Mouse (Mus musculus): ENCODE results near the gene Peg3. TPM values are rescaled to one million over a fixed set of nuclear protein-coding genes. Genes with fewer than 3 reads are reported as not detected.

The Peg3 gene
- polyA plus RNA-seq, 1 experiment: 1.7 TPM

GRCm38 (mm10) chr7:6765240-6765639 is 35.0 kb upstream of the Peg3 start:
- no peak for TF ChIP-seq CTCF (IDR thresholded peaks at IDR 0.05; ENCODE audit: control insufficient read depth, insufficient read depth, insufficient replicate concordance, low read depth, low read length)
- TF ChIP-seq POLR2A (IDR thresholded peaks at IDR 0.05; ENCODE audit: control insufficient read depth, low read depth, low read length): no peak
- Histone ChIP-seq H3K4me3 (ENCODE audit: control insufficient read depth, low read depth, low read length) (no peak overlapping the region), H3K27ac (ENCODE audit: control insufficient read depth, insufficient read depth, low read depth, low read length) (no peak overlapping the region), H3K4me1 (ENCODE audit: control insufficient read depth, insufficient read depth, low read length) (no peaks in the 10 kb centered on the region), H3K27me3 (ENCODE audit: control insufficient read depth, insufficient read depth, low read length) (no peaks in the 10 kb centered on the region), H3K36me3 (ENCODE audit: control insufficient read depth, insufficient read depth, low read length) (no peaks in the 10 kb centered on the region)

- Histone ChIP-seq H3K27me3 (ENCODE audit: control insufficient read depth, insufficient read depth, low read length) (no peaks in the 10 kb centered on the region), H3K36me3 (ENCODE audit: control insufficient read depth, insufficient read depth, low read length) (no peaks in the 10 kb centered on the region), H3K4me1 (ENCODE audit: control insufficient read depth, insufficient read depth, low read length) (no peaks in the 10 kb centered on the region), H3K27ac (ENCODE audit: control insufficient read depth, insufficient read depth, low read depth, low read length) (no peak overlapping the region), H3K4me3 (ENCODE audit: control insufficient read depth, low read depth, low read length) (no peak overlapping the region)
- TF ChIP-seq POLR2A (IDR thresholded peaks at IDR 0.05; ENCODE audit: control insufficient read depth, low read depth, low read length) (no peak), CTCF (IDR thresholded peaks at IDR 0.05; ENCODE audit: control insufficient read depth, insufficient read depth, insufficient replicate concordance, low read depth, low read length) (no peak)
Observed at GRCm38 (mm10) chr7:6760170-6760569, 29.9 kb upstream of the Peg3 start.

- Histone ChIP-seq H3K27ac (ENCODE audit: control insufficient read depth, insufficient read depth, low read depth, low read length) (no peak overlapping the region), H3K27me3 (ENCODE audit: control insufficient read depth, insufficient read depth, low read length) (no peaks in the 10 kb centered on the region), H3K4me1 (ENCODE audit: control insufficient read depth, insufficient read depth, low read length) (no peaks in the 10 kb centered on the region), H3K36me3 (ENCODE audit: control insufficient read depth, insufficient read depth, low read length) (no peaks in the 10 kb centered on the region), H3K4me3 (ENCODE audit: control insufficient read depth, low read depth, low read length) (no peak overlapping the region)
- TF ChIP-seq POLR2A (IDR thresholded peaks at IDR 0.05; ENCODE audit: control insufficient read depth, low read depth, low read length) (no peak), CTCF (IDR thresholded peaks at IDR 0.05; ENCODE audit: control insufficient read depth, insufficient read depth, insufficient replicate concordance, low read depth, low read length) (no peak)
Observed at GRCm38 (mm10) chr7:6759698-6760097, 29.5 kb upstream of the Peg3 start.

- no peak for TF ChIP-seq POLR2A (IDR thresholded peaks at IDR 0.05; ENCODE audit: control insufficient read depth, low read depth, low read length)
- no peak for TF ChIP-seq CTCF (IDR thresholded peaks at IDR 0.05; ENCODE audit: control insufficient read depth, insufficient read depth, insufficient replicate concordance, low read depth, low read length)
- no peaks in the 10 kb centered on the region for H3K36me3 ChIP-seq (ENCODE audit: control insufficient read depth, insufficient read depth, low read length)
- H3K27me3 ChIP-seq (ENCODE audit: control insufficient read depth, insufficient read depth, low read length): no peaks in the 10 kb centered on the region
Observed at GRCm38 (mm10) chr7:6756777-6757291, 26.6 kb upstream of the Peg3 start.

GRCm38 (mm10) chr7:6753440-6753839 is 23.2 kb upstream of the Peg3 start:
- no peak for TF ChIP-seq CTCF (IDR thresholded peaks at IDR 0.05; ENCODE audit: control insufficient read depth, insufficient read depth, insufficient replicate concordance, low read depth, low read length)
- no peak for TF ChIP-seq POLR2A (IDR thresholded peaks at IDR 0.05; ENCODE audit: control insufficient read depth, low read depth, low read length)
- Histone ChIP-seq H3K27me3 (ENCODE audit: control insufficient read depth, insufficient read depth, low read length) (no peaks in the 10 kb centered on the region), H3K27ac (ENCODE audit: control insufficient read depth, insufficient read depth, low read depth, low read length) (no peak overlapping the region), H3K36me3 (ENCODE audit: control insufficient read depth, insufficient read depth, low read length) (no peaks in the 10 kb centered on the region), H3K4me3 (ENCODE audit: control insufficient read depth, low read depth, low read length) (no peak overlapping the region), H3K4me1 (ENCODE audit: control insufficient read depth, insufficient read depth, low read length) (peaks cover 4% of the 10 kb centered on the region)

More at GRCm38 (mm10) chr7:6756777-6757291, 26.6 kb upstream of the Peg3 start:
- Histone ChIP-seq H3K4me3 (ENCODE audit: control insufficient read depth, low read depth, low read length) (no peak overlapping the region), H3K27ac (ENCODE audit: control insufficient read depth, insufficient read depth, low read depth, low read length) (no peak overlapping the region), H3K4me1 (ENCODE audit: control insufficient read depth, insufficient read depth, low read length) (no peaks in the 10 kb centered on the region)

GRCm38 (mm10) chr7:6749196-6749595 is 19.0 kb upstream of the Peg3 start:
- no peaks in the 10 kb centered on the region for H3K36me3 ChIP-seq (ENCODE audit: control insufficient read depth, insufficient read depth, low read length)
- H3K4me3 ChIP-seq (ENCODE audit: control insufficient read depth, low read depth, low read length): no peak overlapping the region
- H3K4me1 ChIP-seq (ENCODE audit: control insufficient read depth, insufficient read depth, low read length): peaks cover 4% of the 10 kb centered on the region
- TF ChIP-seq CTCF (IDR thresholded peaks at IDR 0.05; ENCODE audit: control insufficient read depth, insufficient read depth, insufficient replicate concordance, low read depth, low read length) (no peak), POLR2A (IDR thresholded peaks at IDR 0.05; ENCODE audit: control insufficient read depth, low read depth, low read length) (no peak)
- H3K27ac ChIP-seq (ENCODE audit: control insufficient read depth, insufficient read depth, low read depth, low read length): no peak overlapping the region
- H3K27me3 ChIP-seq (ENCODE audit: control insufficient read depth, insufficient read depth, low read length): no peaks in the 10 kb centered on the region

GRCm38 (mm10) chr7:6744281-6744904 is 14.2 kb upstream of the Peg3 start:
- no peaks in the 10 kb centered on the region for H3K36me3 ChIP-seq (ENCODE audit: control insufficient read depth, insufficient read depth, low read length)
- H3K27ac ChIP-seq (ENCODE audit: control insufficient read depth, insufficient read depth, low read depth, low read length): no peak overlapping the region
- H3K4me1 ChIP-seq (ENCODE audit: control insufficient read depth, insufficient read depth, low read length): no peaks in the 10 kb centered on the region
- no peak for TF ChIP-seq CTCF (IDR thresholded peaks at IDR 0.05; ENCODE audit: control insufficient read depth, insufficient read depth, insufficient replicate concordance, low read depth, low read length)
- TF ChIP-seq POLR2A (IDR thresholded peaks at IDR 0.05; ENCODE audit: control insufficient read depth, low read depth, low read length): no peak
- no peak overlapping the region for H3K4me3 ChIP-seq (ENCODE audit: control insufficient read depth, low read depth, low read length)
- no peaks in the 10 kb centered on the region for H3K27me3 ChIP-seq (ENCODE audit: control insufficient read depth, insufficient read depth, low read length)

Data from testis, adult 2 months (tissue).